Mouse (Mus musculus) ovary, adult 18-20 months (tissue): ENCODE measurements around the gene Tnnc1.
A peak's percentile ranks its signal among the peaks of the same experiment; 100 is the strongest.

ENCODE experiments used
- DNase-seq: peaks from one replicate; pipeline ENCODE4 v3.0.0; 2022; ENCODE audit warnings: low spot score, mixed read lengths

Gene Tnnc1

GRCm38 (mm10) chr14:31184195-31184594 is 23.9 kb upstream of the Tnnc1 start:
- DNase-seq, result no peak

GRCm38 (mm10) chr14:31186656-31187055 is 21.5 kb upstream of the Tnnc1 start:
- no peak for DNase-seq

GRCm38 (mm10) chr14:31188771-31189181 is 19.3 kb upstream of the Tnnc1 start:
- no peak for DNase-seq

DNA sequence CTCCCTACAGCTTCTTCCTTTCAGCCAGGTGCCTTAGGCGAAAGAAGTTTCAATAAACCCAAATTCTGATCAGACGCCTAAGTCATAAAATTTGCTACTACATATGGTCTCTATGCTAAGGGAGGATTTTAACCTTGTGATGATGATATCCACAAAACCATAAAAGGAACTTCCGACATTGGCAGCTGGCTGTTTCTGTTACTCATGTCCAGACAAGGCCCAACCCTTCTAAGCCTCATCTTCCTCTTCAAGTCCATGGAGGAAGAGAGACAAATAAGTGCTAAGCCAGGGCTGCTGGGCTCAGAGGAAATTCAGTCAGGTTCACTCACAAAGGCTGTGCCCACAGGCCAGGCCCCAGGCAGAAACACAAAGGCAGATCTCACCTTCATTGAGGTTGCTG is 18.8 kb upstream of the Tnnc1 start:
- no peak for DNase-seq

DNA sequence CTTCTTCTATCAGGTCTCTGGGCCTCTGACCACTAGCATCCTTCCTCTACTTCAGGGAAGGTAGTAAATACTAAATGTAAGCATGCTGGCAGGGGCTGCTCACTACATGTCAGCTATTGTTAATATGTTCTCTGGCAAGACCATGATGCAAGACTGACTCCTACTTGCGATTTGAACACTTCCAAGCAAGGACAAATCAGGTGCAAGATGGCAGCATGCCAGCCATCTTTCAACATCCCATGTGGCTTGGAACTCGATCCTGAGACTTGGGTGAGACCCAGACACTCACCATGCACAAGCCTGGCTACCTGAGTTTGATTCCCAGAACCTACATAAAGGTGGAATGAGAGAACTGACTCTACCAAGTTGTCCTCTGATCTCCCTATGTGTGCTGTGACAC is 16.2 kb upstream of the Tnnc1 start:
- DNase-seq, result no peak

- no peak for DNase-seq
Measured at GRCm38 (mm10) chr14:31193791-31194190, 14.3 kb upstream of the Tnnc1 start.

GRCm38 (mm10) chr14:31194441-31194840 is 13.7 kb upstream of the Tnnc1 start:
- DNase-seq, result no peak

GRCm38 (mm10) chr14:31194891-31195513 is 13.1 kb upstream of the Tnnc1 start:
- peak; percentile 81 for DNase-seq

- no peak for DNase-seq
Measured at GRCm38 (mm10) chr14:31195521-31195920, 12.6 kb upstream of the Tnnc1 start.

DNA sequence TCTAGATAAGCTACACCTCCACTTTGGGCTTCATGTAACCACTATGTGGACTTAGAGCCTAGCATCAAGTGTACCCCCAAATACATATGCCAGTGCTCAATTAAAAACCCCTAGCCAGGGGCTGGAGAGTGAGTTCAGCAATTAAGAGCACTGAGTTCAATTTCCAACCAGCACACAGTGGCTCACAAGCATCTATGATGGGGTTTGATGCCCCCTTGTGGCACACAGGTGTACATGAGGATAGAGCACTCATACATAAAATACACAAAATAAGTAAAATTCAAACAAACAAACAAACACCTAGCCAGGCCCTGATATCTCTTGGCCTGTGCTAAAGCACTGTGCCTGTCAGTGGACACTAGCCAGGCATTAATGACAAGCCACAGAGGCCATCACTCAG is 12.1 kb upstream of the Tnnc1 start:
- no peak for DNase-seq

GRCm38 (mm10) chr14:31197547-31198516 is 10.3 kb upstream of the Tnnc1 start:
- no peak for DNase-seq

- no peak for DNase-seq
Measured at GRCm38 (mm10) chr14:31199599-31199998, 8.5 kb upstream of the Tnnc1 start.

DNA sequence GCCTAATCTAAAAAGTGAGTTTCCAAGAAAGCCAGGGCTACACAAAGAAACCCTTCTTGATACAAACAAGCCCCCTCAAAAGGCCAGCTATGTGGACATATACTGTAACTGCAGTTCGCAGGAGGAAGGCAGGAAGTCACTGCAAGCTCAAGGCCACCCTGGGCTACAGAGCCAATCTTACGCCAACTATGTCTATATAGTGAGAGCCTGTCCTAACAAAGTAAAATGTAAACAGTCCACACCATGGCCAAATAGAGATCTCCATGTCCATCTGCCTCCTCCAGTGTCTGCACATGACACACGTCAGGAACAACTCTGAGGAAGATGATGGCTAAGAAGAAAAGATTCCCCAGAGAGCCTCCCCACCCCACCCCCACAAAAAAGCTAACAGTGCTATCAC is 8.1 kb upstream of the Tnnc1 start:
- DNase-seq, result no peak

DNA sequence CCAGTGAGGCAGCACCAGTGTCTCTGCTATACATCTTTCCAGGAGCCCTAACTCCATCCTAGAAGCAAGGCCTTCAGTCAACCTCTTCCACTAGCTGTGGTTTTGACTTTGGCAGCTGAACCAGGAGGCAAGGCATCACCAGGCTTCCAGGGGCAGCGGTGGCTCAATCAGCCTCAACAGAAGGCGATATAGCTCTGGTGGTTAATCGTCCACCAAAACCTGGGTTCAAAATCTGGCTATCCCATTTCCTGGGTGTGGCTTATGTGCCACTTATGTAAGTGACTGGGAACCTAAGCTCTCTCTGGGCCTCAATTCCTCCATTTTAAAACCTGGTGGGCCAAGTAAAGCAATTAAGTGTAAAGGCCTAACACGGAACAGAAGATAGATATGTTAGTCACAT is 3.3 kb upstream of the Tnnc1 start:
- DNase-seq, result no peak

GRCm38 (mm10) chr14:31205244-31205561 is 2.9 kb upstream of the Tnnc1 start:
- DNase-seq, result no peak

GRCm38 (mm10) chr14:31205562-31206467 is 2.3 kb upstream of the Tnnc1 start:
- DNase-seq, result no peak

DNA sequence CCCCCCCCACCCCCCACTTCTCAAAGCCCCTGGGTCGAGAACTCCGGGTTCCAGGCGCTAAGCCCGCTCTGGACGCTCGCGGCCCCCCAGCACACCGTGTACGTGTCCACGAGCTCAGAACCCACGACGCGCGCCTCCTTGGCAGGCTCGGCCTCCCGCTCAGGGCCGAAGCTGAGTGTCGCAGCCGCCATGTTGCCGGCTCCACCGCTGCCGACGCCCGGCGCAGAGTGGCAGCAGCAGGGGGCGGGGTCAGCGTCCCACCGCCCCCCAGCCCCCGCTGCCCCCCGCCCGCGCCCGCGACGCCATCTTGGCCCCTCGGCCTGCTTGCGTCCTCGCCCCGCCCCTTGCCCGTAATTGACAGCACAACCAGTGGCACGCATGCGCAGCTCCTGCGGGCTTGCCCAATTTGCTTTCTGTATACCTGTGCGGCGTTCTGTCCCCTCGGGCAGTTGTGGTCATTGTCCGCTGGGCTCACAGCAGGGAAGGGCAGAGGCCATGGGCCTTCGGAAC is 1.6 kb upstream of the Tnnc1 start:
- DNase-seq, result peak; percentile 90

DNA sequence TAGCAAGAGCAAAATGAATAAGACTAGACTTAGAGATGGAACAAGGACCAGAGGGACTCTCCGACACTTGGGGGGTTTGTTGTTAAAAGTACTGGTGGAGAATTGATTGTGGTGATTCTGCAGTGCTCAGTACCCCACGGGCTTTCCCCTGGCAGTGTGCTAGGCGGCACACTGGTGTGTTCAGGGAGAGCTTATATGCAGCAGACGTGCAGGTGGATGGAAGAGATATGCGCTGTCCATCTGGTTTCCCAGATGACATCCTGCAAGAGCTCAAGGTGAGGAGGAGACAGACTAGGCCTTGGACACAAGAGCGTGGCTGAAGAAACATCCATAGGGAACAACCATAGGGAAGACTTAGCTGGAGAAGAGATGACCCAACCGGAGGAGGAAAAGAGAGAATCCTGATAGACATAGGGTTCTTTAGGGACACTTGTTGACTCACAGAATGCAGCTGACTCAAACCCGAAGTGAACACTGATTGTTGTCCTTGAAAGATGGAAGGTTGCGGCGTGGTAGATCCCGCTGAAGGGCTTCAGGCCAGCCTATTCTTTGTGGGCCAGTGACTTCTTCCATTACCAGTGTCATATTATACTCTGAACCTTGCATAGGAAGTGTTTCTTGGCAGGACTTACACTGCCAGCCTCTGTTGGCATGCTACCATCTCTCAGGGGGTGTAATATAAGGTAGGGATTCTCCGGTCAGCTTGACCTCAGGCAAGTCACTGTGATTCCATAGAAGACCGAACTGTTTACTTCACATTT is 862 bp upstream of the Tnnc1 start:
- no peak for DNase-seq

GRCm38 (mm10) chr14:31209133-31209557 is 1.0 kb downstream of the Tnnc1 start:
- DNase-seq, result no peak

DNA sequence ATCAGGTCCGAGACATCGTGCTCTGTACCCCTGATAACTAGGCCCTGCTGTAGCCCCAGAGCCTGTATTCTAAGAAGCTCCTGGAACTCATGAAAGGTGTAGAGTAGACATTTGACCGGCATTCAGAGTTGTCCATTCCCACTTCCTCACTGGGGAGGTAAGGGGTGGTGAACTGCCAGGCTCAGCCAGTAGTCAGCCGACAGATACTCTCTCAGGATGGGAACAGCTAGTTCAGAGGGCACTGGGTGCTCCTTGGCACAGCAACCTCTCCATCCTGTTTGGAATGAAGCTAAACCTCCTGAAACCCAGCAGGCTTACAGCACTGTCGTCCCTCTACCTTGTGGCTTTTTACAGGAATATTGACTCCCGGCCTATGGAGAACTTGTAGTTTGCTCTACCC is 3.7 kb downstream of the Tnnc1 start:
- no peak for DNase-seq

DNA sequence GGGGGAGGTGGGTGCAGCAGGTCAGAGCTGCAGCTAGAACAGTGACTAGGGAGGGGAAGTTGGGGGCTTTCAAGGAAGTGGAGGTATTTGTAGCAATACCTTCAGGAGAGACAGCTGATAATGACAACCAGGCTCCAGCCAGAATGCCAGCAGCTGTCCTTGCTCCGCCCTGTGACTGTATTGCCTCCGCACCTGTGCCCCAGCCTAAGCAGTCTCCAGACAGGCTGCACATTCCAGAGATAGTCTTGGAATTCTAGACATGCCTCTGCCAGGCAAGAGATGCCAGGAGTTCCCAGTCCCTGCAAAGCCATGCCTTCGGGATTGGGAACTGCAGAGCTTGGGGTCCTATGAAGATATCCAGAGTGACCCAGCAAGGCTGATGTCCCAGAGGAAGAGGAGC is 4.4 kb downstream of the Tnnc1 start:
- DNase-seq, result no peak

- no peak for DNase-seq
Measured at GRCm38 (mm10) chr14:31213868-31214267, 5.8 kb downstream of the Tnnc1 start.
